Mouse (Mus musculus): ENCODE data around the gene Rad51b. TPM values are rescaled to one million over a fixed set of nuclear protein-coding genes. Genes with fewer than 3 reads are reported as not detected.

The Rad51b gene
- total and polyA plus RNA-seq, 3 experiments: 6.5 to 8.6 (median 8.5) TPM

- TF ChIP-seq ELF1 (IDR thresholded peaks at IDR 0.05; ENCODE audit: low read depth, low read length) (no peak), JUND (conservative IDR thresholded peaks at IDR 0.05; ENCODE audit: low read depth, low read length) (no peak), MAX (IDR thresholded peaks at IDR 0.05; ENCODE audit: low read length) (no peak), ETS1 (conservative IDR thresholded peaks at IDR 0.05; ENCODE audit: low read depth, low read length) (no peak), MYC (IDR thresholded peaks at IDR 0.05; ENCODE audit: low read depth, low read length) (no peak), CHD1 (IDR thresholded peaks at IDR 0.05; ENCODE audit: low read depth, low read length) (no peak), POLR2A (IDR thresholded peaks at IDR 0.05; ENCODE audit: low read depth, low read length) (no peak), ZNF384 (IDR thresholded peaks at IDR 0.05; ENCODE audit: low read depth, low read length) (no peak), UBTF (IDR thresholded peaks at IDR 0.05; ENCODE audit: low read depth, low read length) (no peak), GABPA (IDR thresholded peaks at IDR 0.05; ENCODE audit: insufficient replicate concordance, low read depth, low read length) (no peak), RAD21 (IDR thresholded peaks at IDR 0.05; ENCODE audit: low read depth, low read length) (no peak), POLR2AphosphoS2 (IDR thresholded peaks at IDR 0.05; ENCODE audit: low read depth, low read length) (no peak), IRF4 (IDR thresholded peaks at IDR 0.05; ENCODE audit: low read depth, low read length) (no peak), JUN (IDR thresholded peaks at IDR 0.05; ENCODE audit: insufficient read depth, low read depth, low read length) (no peak), ZMIZ1 (IDR thresholded peaks at IDR 0.05; ENCODE audit: low read depth, low read length) (no peak), ZC3H11A (IDR thresholded peaks at IDR 0.05; ENCODE audit: low read depth, low read length) (no peak), ZKSCAN1 (IDR thresholded peaks at IDR 0.05; ENCODE audit: borderline replicate concordance, low read depth, low read length) (no peak)
- dilution Hi-C loops (cut with MboI; ENCODE audit: extremely low pct_ligation_motif_present, extremely low pct_unique_long_range_greater_than_20kb, low sequenced_read_pairs): no loop called here
These were observed 447.0 kb downstream of the Rad51b start for GRCm38 (mm10) chr12:79744131-79744530.

DNA sequence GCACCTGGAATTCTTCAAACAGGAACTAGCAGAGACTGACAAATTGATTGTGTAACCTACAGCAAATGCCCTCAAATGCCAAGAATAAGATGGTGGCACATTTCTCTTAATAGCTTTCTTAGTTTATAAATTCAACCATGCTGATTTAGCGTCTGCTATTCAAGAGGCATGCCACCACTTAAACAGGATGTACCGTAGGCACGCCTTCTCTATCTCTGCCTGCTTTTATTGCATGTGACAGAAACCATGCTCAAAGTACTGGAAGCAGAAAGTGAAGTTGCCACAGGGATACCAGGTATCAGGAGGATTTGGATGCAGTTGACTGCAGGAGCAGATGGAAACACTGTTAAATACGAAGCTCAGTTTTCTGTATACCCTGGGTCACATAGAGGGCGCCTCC, 448.1 kb downstream of the Rad51b start:
- dilution Hi-C loops (cut with MboI; ENCODE audit: extremely low pct_ligation_motif_present, extremely low pct_unique_long_range_greater_than_20kb, low sequenced_read_pairs): no loop called here
- no peak overlapping the region for H3K9ac ChIP-seq (ENCODE audit: insufficient read depth, low read depth)
- no peak overlapping the region for H3K4me3 ChIP-seq (replicated peaks in 1 of 3; ENCODE audit: low read depth in 2 of 3, low read length in 2 of 3, poor library complexity in 1 of 3)
- in situ Hi-C loops (cut with MboI; ENCODE audit: low pct_ligation_motif_present, low pct_unique_long_range_greater_than_20kb, low sequenced_read_pairs): no loop called here
- H3K4me2 ChIP-seq (ENCODE audit: insufficient read depth, low read depth, poor library complexity, severe bottlenecking): no peak overlapping the region
- H3K27me3 ChIP-seq (replicated peaks): no peaks in the 10 kb centered on the region
- no peak for DNase-seq (ENCODE audit: extremely low read depth)
- peaks cover 5 to 13% of the 10 kb centered on the region in 2 experiments; a peak in 3 of 4 replicates for H3K4me1 ChIP-seq (ENCODE audit: control insufficient read depth in 1 of 2, insufficient read depth in 2 of 2)
- no peak overlapping the region for H3K27ac ChIP-seq (ENCODE audit: insufficient read depth, low read depth)
- H3K36me3 ChIP-seq (replicated peaks in 1 of 2; ENCODE audit: control insufficient read depth in 1 of 2, insufficient read depth in 1 of 2, low read length in 1 of 2): no peaks in the 10 kb centered on the region
- TF ChIP-seq ZNF384 (IDR thresholded peaks at IDR 0.05; ENCODE audit: low read depth, low read length): no peak
- TF ChIP-seq CTCF (conservative IDR thresholded peaks at IDR 0.05 in 1 of 2, IDR thresholded peaks at IDR 0.05 in 1 of 2; ENCODE audit: low read depth in 2 of 2, low read length in 2 of 2): no peak
- TF ChIP-seq EP300 (IDR thresholded peaks at IDR 0.05; ENCODE audit: low read length): no peak
- no peak for TF ChIP-seq MAZ (IDR thresholded peaks at IDR 0.05; ENCODE audit: low read depth, low read length)
- no peak for TF ChIP-seq GABPA (IDR thresholded peaks at IDR 0.05; ENCODE audit: insufficient replicate concordance, low read depth, low read length)
- TF ChIP-seq SMC3 (IDR thresholded peaks at IDR 0.05; ENCODE audit: low read depth, low read length): no peak
- no peak for TF ChIP-seq MAX (IDR thresholded peaks at IDR 0.05; ENCODE audit: low read length)
- no peak for TF ChIP-seq POLR2AphosphoS2 (IDR thresholded peaks at IDR 0.05; ENCODE audit: low read depth, low read length)
- TF ChIP-seq UBTF (IDR thresholded peaks at IDR 0.05; ENCODE audit: low read depth, low read length): no peak
- TF ChIP-seq CHD2 (IDR thresholded peaks at IDR 0.05; ENCODE audit: low read length): no peak
- TF ChIP-seq ZMIZ1 (IDR thresholded peaks at IDR 0.05; ENCODE audit: low read depth, low read length): no peak
- TF ChIP-seq NRF1 (IDR thresholded peaks at IDR 0.05; ENCODE audit: low read depth, low read length): no peak
- no peak for TF ChIP-seq JUN (IDR thresholded peaks at IDR 0.05; ENCODE audit: insufficient read depth, low read depth, low read length)
- TF ChIP-seq ETS1 (conservative IDR thresholded peaks at IDR 0.05; ENCODE audit: low read depth, low read length): no peak
- TF ChIP-seq USF1 (IDR thresholded peaks at IDR 0.05; ENCODE audit: low read depth, low read length): no peak
- TF ChIP-seq ZC3H11A (IDR thresholded peaks at IDR 0.05; ENCODE audit: low read depth, low read length): no peak
- TF ChIP-seq MXI1 (IDR thresholded peaks at IDR 0.05; ENCODE audit: low read depth, low read length): no peak
- no peak for TF ChIP-seq E2F4 (IDR thresholded peaks at IDR 0.05; ENCODE audit: insufficient replicate concordance, low read depth, low read length)
- no peaks in the 10 kb centered on the region for H3K79me2 ChIP-seq (replicated peaks; ENCODE audit: control insufficient read depth, extremely low read depth, insufficient read depth, poor library complexity, severe bottlenecking)
- no peaks in the 10 kb centered on the region for H3K9me3 ChIP-seq (replicated peaks; ENCODE audit: low read length)

More at GRCm38 (mm10) chr12:79744131-79744530, 447.0 kb downstream of the Rad51b start:
- H3K4me1 ChIP-seq (ENCODE audit: control insufficient read depth in 1 of 2, insufficient read depth in 2 of 2): peaks cover 0 to 12% of the 10 kb centered on the region in 2 experiments; a peak in 2 of 4 replicates
- H3K27me3 ChIP-seq (replicated peaks): no peaks in the 10 kb centered on the region
- no peak overlapping the region for H3K4me2 ChIP-seq (ENCODE audit: insufficient read depth, low read depth, poor library complexity, severe bottlenecking)
- no peak overlapping the region for H3K4me3 ChIP-seq (replicated peaks in 1 of 3; ENCODE audit: low read depth in 2 of 3, low read length in 2 of 3, poor library complexity in 1 of 3)
- no peak for DNase-seq (ENCODE audit: extremely low read depth)
- H3K9me3 ChIP-seq (replicated peaks; ENCODE audit: low read length): no peaks in the 10 kb centered on the region
- no peaks in the 10 kb centered on the region for H3K36me3 ChIP-seq (replicated peaks in 1 of 2; ENCODE audit: control insufficient read depth in 1 of 2, insufficient read depth in 1 of 2, low read length in 1 of 2)
- H3K27ac ChIP-seq (ENCODE audit: insufficient read depth, low read depth): no peak overlapping the region
- no peak overlapping the region for H3K9ac ChIP-seq (ENCODE audit: insufficient read depth, low read depth)
- in situ Hi-C loops (cut with MboI; ENCODE audit: low pct_ligation_motif_present, low pct_unique_long_range_greater_than_20kb, low sequenced_read_pairs): no loop called here
- H3K79me2 ChIP-seq (replicated peaks; ENCODE audit: control insufficient read depth, extremely low read depth, insufficient read depth, poor library complexity, severe bottlenecking): no peaks in the 10 kb centered on the region
